Mouse (Mus musculus): ENCODE measurements around the gene Mroh2b. TPM values are rescaled to one million over a fixed set of nuclear protein-coding genes. Genes with fewer than 3 reads are reported as not detected.

Mroh2b gene
- polyA plus RNA-seq (2012; rRNA removed) = 0.11 TPM in 1 of 2 replicates, not detected in the other

- Histone ChIP-seq H3K4me1 (ENCODE audit: control insufficient read depth, insufficient read depth, low read length) (no peaks in the 10 kb centered on the region), H3K4me3 (ENCODE audit: insufficient read depth, low read length) (no peak within 1 kb of the TSS), H3K27ac (ENCODE audit: insufficient read depth, low read length) (no peak within 1 kb of the TSS)
- TF ChIP-seq CTCF (IDR thresholded peaks at IDR 0.05; ENCODE audit: extremely low read depth, insufficient read depth, low read length) (no peak), POLR2A (IDR thresholded peaks at IDR 0.05; ENCODE audit: extremely low read depth, insufficient read depth, low read length) (no peak)
Observed at GRCm38 (mm10) chr15:4898437-4898836, at the start of gene Mroh2b. TSS of gene Mroh2b (plus strand) at chr15:4898737.

- TF ChIP-seq POLR2A (IDR thresholded peaks at IDR 0.05; ENCODE audit: extremely low read depth, insufficient read depth, low read length) = no peak
- no peak for TF ChIP-seq CTCF (IDR thresholded peaks at IDR 0.05; ENCODE audit: extremely low read depth, insufficient read depth, low read length)
- H3K4me3 ChIP-seq (ENCODE audit: insufficient read depth, low read length) = no peak overlapping the region
- no peak overlapping the region for H3K27ac ChIP-seq (ENCODE audit: insufficient read depth, low read length)
- no peaks in the 10 kb centered on the region for H3K4me1 ChIP-seq (ENCODE audit: control insufficient read depth, insufficient read depth, low read length)
Observed at GRCm38 (mm10) chr15:4850015-4850414, 48.5 kb upstream of the Mroh2b start.

DNA sequence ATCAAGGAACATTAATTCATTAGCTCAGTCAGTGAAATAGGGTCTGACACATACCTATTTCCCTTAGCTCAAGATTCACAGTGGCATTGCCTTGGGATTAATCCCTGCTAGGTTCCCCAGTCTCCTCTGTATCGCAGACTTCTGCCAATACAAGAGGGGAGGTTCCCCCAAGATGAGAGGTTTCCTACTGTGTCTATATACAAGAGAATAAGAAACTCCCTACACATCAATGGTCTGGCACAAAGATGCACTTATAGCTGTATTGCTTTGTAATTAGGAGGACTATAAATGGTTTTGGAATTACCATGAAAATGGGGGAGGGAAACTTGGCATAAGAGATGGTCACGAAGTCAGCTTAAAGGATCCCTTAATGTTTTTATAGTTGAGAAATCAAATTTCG is 3.6 kb upstream of the Mroh2b start:
- TF ChIP-seq CTCF (IDR thresholded peaks at IDR 0.05; ENCODE audit: extremely low read depth, insufficient read depth, low read length) (no peak), POLR2A (IDR thresholded peaks at IDR 0.05; ENCODE audit: extremely low read depth, insufficient read depth, low read length) (no peak)
- H3K4me1 ChIP-seq (ENCODE audit: control insufficient read depth, insufficient read depth, low read length) = no peaks in the 10 kb centered on the region
- H3K4me3 ChIP-seq (ENCODE audit: insufficient read depth, low read length) = no peak overlapping the region
- no peak overlapping the region for H3K27ac ChIP-seq (ENCODE audit: insufficient read depth, low read length)

DNA sequence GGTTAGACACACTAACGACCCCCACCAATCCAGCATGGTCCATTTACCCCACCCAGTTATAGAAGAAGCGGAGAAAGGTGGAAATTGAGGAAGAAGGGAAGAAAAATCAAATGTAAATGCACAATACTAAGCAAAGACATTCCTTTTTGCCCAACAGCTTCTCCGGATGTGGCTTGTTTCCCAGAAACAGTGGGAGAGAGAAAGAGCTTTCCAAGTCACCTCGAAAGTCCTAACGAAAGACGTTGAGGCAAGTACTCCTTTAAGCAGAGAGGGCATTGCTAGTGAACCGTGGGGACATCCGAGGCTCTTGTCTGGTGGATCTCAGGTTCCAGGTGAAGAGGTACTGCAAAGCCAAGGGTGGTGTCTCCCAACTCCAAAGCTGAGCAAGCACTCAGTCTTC is 36.2 kb downstream of the Mroh2b start:
- Histone ChIP-seq H3K4me3 (ENCODE audit: insufficient read depth, low read length) (no peak overlapping the region), H3K27ac (ENCODE audit: insufficient read depth, low read length) (no peak overlapping the region), H3K4me1 (ENCODE audit: control insufficient read depth, insufficient read depth, low read length) (no peaks in the 10 kb centered on the region)
- TF ChIP-seq POLR2A (IDR thresholded peaks at IDR 0.05; ENCODE audit: extremely low read depth, insufficient read depth, low read length) (no peak), CTCF (IDR thresholded peaks at IDR 0.05; ENCODE audit: extremely low read depth, insufficient read depth, low read length) (no peak)

DNA sequence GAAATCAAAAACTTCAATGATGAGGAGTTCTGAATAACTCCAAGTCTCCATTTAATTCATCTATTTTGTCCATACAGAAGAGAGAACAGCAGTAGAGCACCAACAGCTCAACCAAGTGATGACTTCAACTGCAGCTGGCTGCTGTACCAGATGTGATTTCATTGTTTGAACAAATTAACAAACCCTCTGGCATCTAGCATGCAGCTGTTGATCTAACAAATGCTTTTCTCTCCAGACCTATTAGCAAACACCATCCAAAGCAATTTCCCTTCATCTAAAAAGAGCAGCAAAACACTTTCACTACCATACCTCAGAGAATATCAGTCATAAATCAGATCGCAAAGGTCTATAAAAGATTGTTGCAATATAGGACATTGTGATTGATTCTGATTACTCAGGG is 74.8 kb downstream of the Mroh2b start:
- Histone ChIP-seq H3K4me1 (ENCODE audit: control insufficient read depth, insufficient read depth, low read length) (no peaks in the 10 kb centered on the region; the same call in 1 of the 2 replicates), H3K4me3 (ENCODE audit: insufficient read depth, low read length) (no peak overlapping the region), H3K27ac (ENCODE audit: insufficient read depth, low read length) (no peak overlapping the region)
- TF ChIP-seq CTCF (IDR thresholded peaks at IDR 0.05; ENCODE audit: extremely low read depth, insufficient read depth, low read length) (no peak), POLR2A (IDR thresholded peaks at IDR 0.05; ENCODE audit: extremely low read depth, insufficient read depth, low read length) (no peak)

GRCm38 (mm10) chr15:5002903-5003302 is 104.4 kb downstream of the Mroh2b start:
- TF ChIP-seq CTCF (IDR thresholded peaks at IDR 0.05; ENCODE audit: extremely low read depth, insufficient read depth, low read length) (no peak), POLR2A (IDR thresholded peaks at IDR 0.05; ENCODE audit: extremely low read depth, insufficient read depth, low read length) (no peak)
- no peak overlapping the region for H3K4me3 ChIP-seq (ENCODE audit: insufficient read depth, low read length)
- H3K27ac ChIP-seq (ENCODE audit: insufficient read depth, low read length) = peak overlapping the region; percentile 35
- no peaks in the 10 kb centered on the region; the same call in 1 of the 2 replicates for H3K4me1 ChIP-seq (ENCODE audit: control insufficient read depth, insufficient read depth, low read length)

DNA sequence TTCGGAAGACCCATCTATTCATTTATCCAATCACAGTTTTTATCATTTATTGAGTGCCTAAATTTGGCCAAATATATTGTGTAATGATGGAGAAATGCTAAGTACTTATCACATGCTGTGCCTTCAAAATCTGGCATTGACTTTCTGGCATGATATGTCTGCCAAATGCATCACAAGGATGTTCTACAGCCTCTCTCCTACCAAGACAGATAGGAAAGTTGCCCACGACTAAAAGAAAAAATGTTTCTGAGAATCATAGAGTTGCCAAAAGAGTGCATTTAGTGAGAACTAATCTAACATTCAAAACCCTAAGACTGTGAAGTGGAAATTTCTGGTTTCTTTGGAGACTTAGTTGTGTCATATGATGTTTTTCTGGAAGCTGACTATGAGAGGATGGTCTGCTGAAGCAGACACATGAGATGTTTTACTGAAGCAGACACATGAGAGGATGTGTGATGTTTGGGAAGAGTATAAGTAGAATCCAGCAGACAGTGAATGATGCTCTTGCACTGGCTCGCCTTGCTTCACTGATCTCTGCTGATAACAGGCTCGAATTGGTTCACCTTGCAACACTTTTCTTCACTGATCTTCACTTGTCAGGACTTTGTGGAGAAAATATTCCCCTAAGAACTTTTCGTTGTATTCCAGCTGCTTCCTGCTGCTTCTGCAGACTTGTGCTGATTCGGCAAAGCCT is 105.1 kb downstream of the Mroh2b start:
- no peaks in the 10 kb centered on the region; the same call in 1 of the 2 replicates for H3K4me1 ChIP-seq (ENCODE audit: control insufficient read depth, insufficient read depth, low read length)

GRCm38 (mm10) chr15:5009644-5010107 is 111.1 kb downstream of the Mroh2b start:
- Histone ChIP-seq H3K4me1 (ENCODE audit: control insufficient read depth, insufficient read depth, low read length) (no peaks in the 10 kb centered on the region), H3K27ac (ENCODE audit: insufficient read depth, low read length) (no peak overlapping the region), H3K4me3 (ENCODE audit: insufficient read depth, low read length) (no peak overlapping the region)
- no peak for TF ChIP-seq CTCF (IDR thresholded peaks at IDR 0.05; ENCODE audit: extremely low read depth, insufficient read depth, low read length)
- TF ChIP-seq POLR2A (IDR thresholded peaks at IDR 0.05; ENCODE audit: extremely low read depth, insufficient read depth, low read length) = no peak

More for the DNA sequence above, 105.1 kb downstream of the Mroh2b start:
- TF ChIP-seq CTCF (IDR thresholded peaks at IDR 0.05; ENCODE audit: extremely low read depth, insufficient read depth, low read length) = no peak
- H3K4me3 ChIP-seq (ENCODE audit: insufficient read depth, low read length) = no peak overlapping the region
- H3K27ac ChIP-seq (ENCODE audit: insufficient read depth, low read length) = no peak overlapping the region

Other genes with a start within 250 kb of the Mroh2b start
- gene C6, start 171.6 kb upstream of the Mroh2b start, polyA plus RNA-seq (2012; rRNA removed) = not detected in 2 replicates
- gene C7, start 165.0 kb downstream of the Mroh2b start, polyA plus RNA-seq (2012; rRNA removed) = 1.3 and 1.5 TPM in 2 replicates
- gene Card6, start 209.8 kb downstream of the Mroh2b start, polyA plus RNA-seq (2012; rRNA removed) = 0.75 and 1.0 TPM in 2 replicates
- 1,229 and 1,313 TPM in 2 replicates for gene Rpl37, start 217.9 kb downstream of the Mroh2b start, polyA plus RNA-seq (2012; rRNA removed)
- 13.0 and 13.4 TPM in 2 replicates for gene Prkaa1, start 245.1 kb downstream of the Mroh2b start, polyA plus RNA-seq (2012; rRNA removed)

Data from cortical plate, adult 2 months (tissue).